Mouse (Mus musculus) heart, postnatal 10 days (tissue): ENCODE results near the gene Elmsan1. TPM values are rescaled to one million over a fixed set of nuclear protein-coding genes. Genes with fewer than 3 reads are reported as not detected.

Experiments
- DNase-seq, 2 experiments: peaks; one replicate each; pipeline ENCODE4 v3.0.0; 2021
- intact Hi-C: fragments of 180-260 bp; cut with DNase I; formaldehyde crosslinking; loops from one replicate; pipeline ENCODE4 v1.15.1; 2025
- total RNA-seq, 2 experiments: library from RNA; stranded (reverse); gene quantifications; 2 replicates each; pipeline ENCODE4 v1.2.3; 2021

Gene Elmsan1
- total RNA-seq, 2 experiments from 2014 or later = 19.5 to 20.3 TPM

GRCm38 (mm10) chr12:84154786-84155522, 63.7 kb downstream of the Elmsan1 start:
- peak; percentile 87 to 91 for DNase-seq
- intact Hi-C loops = no loop called here

- intact Hi-C loops = no loop called here
- no peak for DNase-seq
These were observed 65.3 kb downstream of the Elmsan1 start for GRCm38 (mm10) chr12:84153414-84153813.

GRCm38 (mm10) chr12:84152352-84153190, 66.1 kb downstream of the Elmsan1 start:
- no peak for DNase-seq

GRCm38 (mm10) chr12:84151911-84152310, 66.8 kb downstream of the Elmsan1 start:
- intact Hi-C loops = no loop called here
- no peak for DNase-seq

More at GRCm38 (mm10) chr12:84152352-84153190, 66.1 kb downstream of the Elmsan1 start:
- intact Hi-C loops = no loop called here

- intact Hi-C loops = no loop called here
- peak; percentile 44 to 51 for DNase-seq
These were observed 67.7 kb downstream of the Elmsan1 start for GRCm38 (mm10) chr12:84150976-84151375.

GRCm38 (mm10) chr12:84149971-84150370, 68.7 kb downstream of the Elmsan1 start:
- intact Hi-C loops = loop anchor here (5.0 kb wide), 1 partner anchor 97 kb away; no protein-coding TSS in a partner anchor
- no peak for DNase-seq

- intact Hi-C loops = loop anchor here (5.0 kb wide), 1 partner anchor 99 kb away; no protein-coding TSS in a partner anchor
- no peak for DNase-seq
These were observed 70.1 kb downstream of the Elmsan1 start for GRCm38 (mm10) chr12:84148622-84149012.

GRCm38 (mm10) chr12:84147954-84148621, 70.6 kb downstream of the Elmsan1 start, which contains the start of gene Pnma1:
Pnma1 (minus strand) TSS chr12:84148489.
- intact Hi-C loops = loop anchor here (5.0 kb wide), 1 partner anchor 99 kb away; no protein-coding TSS in a partner anchor
- DNase-seq = peak; percentile 77 to 81

- intact Hi-C loops = no loop called here
- DNase-seq = no peak
These were observed 76.2 kb downstream of the Elmsan1 start for GRCm38 (mm10) chr12:84142281-84143050.

GRCm38 (mm10) chr12:84141271-84141670, 77.4 kb downstream of the Elmsan1 start:
- no peak for DNase-seq
- intact Hi-C loops = no loop called here

GRCm38 (mm10) chr12:84140135-84140534, 78.5 kb downstream of the Elmsan1 start:
- no peak for DNase-seq
- intact Hi-C loops = no loop called here

- intact Hi-C loops = loop anchor here (10.0 kb wide), 1 partner anchor 162 kb away; no protein-coding TSS in a partner anchor
- no peak for DNase-seq
These were observed 81.5 kb downstream of the Elmsan1 start for GRCm38 (mm10) chr12:84137131-84137530.

GRCm38 (mm10) chr12:84132265-84132664, 86.4 kb downstream of the Elmsan1 start:
- intact Hi-C loops = loop anchor here (10.0 kb wide), 1 partner anchor 157 kb away; no protein-coding TSS in a partner anchor
- DNase-seq = peak in 1 of 2 experiments; percentile 40

- intact Hi-C loops = loop anchor here (10.0 kb wide), 1 partner anchor 155 kb away; no protein-coding TSS in a partner anchor
- DNase-seq = no peak
These were observed 88.8 kb downstream of the Elmsan1 start for GRCm38 (mm10) chr12:84129931-84130330.

- intact Hi-C loops = no loop called here
- no peak for DNase-seq
These were observed 90.1 kb downstream of the Elmsan1 start for GRCm38 (mm10) chr12:84128576-84128975.

- intact Hi-C loops = no loop called here
- no peak for DNase-seq
These were observed 91.8 kb downstream of the Elmsan1 start for GRCm38 (mm10) chr12:84126899-84127298.

- no peak for DNase-seq
- intact Hi-C loops = no loop called here
These were observed 92.8 kb downstream of the Elmsan1 start for GRCm38 (mm10) chr12:84125892-84126291.

- intact Hi-C loops = no loop called here
- DNase-seq = no peak
These were observed 99.1 kb downstream of the Elmsan1 start for GRCm38 (mm10) chr12:84119584-84119983.

- intact Hi-C loops = no loop called here
- DNase-seq = peak; percentile 91 to 92
These were observed 104.3 kb downstream of the Elmsan1 start, which contains the start of gene Dnal1 for GRCm38 (mm10) chr12:84114153-84114994. Dnal1 (plus strand) TSS chr12:84114366.
